Mouse (Mus musculus): ENCODE data around the gene Rhno1. TPM values are rescaled to one million over a fixed set of nuclear protein-coding genes. Genes with fewer than 3 reads are reported as not detected.

Rhno1 gene
- polyA plus RNA-seq, 1 experiment: 39.9 TPM

DNA sequence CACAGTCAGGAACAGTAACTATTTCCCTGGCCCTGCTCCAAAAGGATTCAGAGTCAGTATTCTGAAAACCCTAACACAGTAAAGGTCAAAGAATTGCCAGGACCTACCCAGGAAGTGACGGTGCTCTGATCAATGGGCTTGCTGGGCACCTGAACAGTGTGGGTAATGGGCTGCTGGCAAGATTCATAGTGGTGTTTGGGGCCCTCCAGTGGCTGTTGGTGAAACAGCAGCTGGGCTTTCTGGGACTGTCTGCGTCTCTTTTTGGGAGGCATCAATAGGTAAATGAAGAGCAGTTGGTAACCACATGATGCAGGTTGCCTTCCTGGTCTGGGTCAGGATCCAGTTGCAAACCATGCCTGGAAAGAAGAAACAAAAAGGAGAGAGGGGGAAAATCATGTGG, 3.7 kb downstream of the Rhno1 start:
- Histone ChIP-seq H3K4me3 (ENCODE audit: insufficient read depth, poor library complexity, severe bottlenecking) (no peak overlapping the region), H3K79me3 (ENCODE audit: low read depth) (peaks cover 30% of the 10 kb centered on the region), H3K27me3 (ENCODE audit: control insufficient read depth, insufficient read depth, insufficient read length) (no peaks in the 10 kb centered on the region), H3K36me3 (ENCODE audit: control insufficient read depth, insufficient read depth) (peaks cover 23% of the 10 kb centered on the region), H3K79me2 (ENCODE audit: control insufficient read depth, insufficient read depth) (peaks cover 54% of the 10 kb centered on the region), H3ac (ENCODE audit: control insufficient read depth, insufficient read length, low read depth) (no peak overlapping the region)
- peak; percentile 66 for TF ChIP-seq CTCF (IDR thresholded peaks at IDR 0.05; ENCODE audit: control insufficient read depth, insufficient read depth, insufficient read length)
- no peak for TF ChIP-seq CEBPB (IDR thresholded peaks at IDR 0.05; ENCODE audit: low read depth)
- TF ChIP-seq USF1 (IDR thresholded peaks at IDR 0.05; ENCODE audit: low read depth): no peak
- TF ChIP-seq FOSL1 (IDR thresholded peaks at IDR 0.05; ENCODE audit: insufficient read depth, low read length, poor library complexity, severe bottlenecking): no peak
- TF ChIP-seq MYOG (IDR thresholded peaks at IDR 0.05; ENCODE audit: control insufficient read depth, extremely low read depth, insufficient read length): no peak

DNA sequence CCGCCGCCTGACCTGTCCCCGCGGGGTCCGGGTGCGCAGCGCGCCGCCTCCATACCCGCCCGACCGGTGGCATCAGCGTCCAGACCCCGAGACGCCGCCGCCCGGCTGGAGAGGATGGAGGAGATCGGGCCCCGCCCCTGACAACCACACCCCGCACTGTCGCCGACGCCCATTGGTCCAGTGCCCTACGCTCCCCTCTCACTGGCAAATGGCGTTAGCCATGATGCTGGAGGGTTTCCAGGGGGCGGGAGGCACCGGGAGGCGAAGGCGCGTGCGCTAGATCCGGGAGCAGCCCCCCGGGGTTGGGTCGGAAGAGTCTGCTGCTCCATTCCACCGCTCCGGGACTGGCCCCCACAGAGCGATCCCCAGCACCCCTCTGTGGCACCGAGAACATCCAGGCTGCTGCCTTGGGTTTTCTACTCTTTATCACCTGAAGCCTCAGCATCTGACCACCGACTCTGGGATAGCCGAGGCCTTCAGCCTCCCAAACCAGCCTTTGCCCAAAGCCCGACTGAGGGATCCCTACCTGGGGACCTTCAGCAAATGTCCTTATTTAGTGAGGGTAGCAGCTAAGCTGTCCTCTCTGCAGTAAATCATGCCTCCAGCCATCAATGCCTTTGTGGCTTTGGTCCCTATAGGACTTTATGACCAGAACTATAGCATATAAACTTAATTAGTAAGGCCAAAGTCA, 6.8 kb downstream of the Rhno1 start, which contains the start of gene Tulp3:
TSS of gene Tulp3 (minus strand) at position 126 of the 691 bp plus-strand sequence.
- Histone ChIP-seq H3ac (ENCODE audit: control insufficient read depth, insufficient read length, low read depth) (peak within 1 kb of the TSS; percentile 94), H3K27me3 (ENCODE audit: control insufficient read depth, insufficient read depth, insufficient read length) (no peaks in the 10 kb centered on the region), H3K4me3 (ENCODE audit: insufficient read depth, poor library complexity, severe bottlenecking) (peak within 1 kb of the TSS; percentile 63), H3K79me3 (ENCODE audit: low read depth) (peaks cover 22% of the 10 kb centered on the region), H3K36me3 (ENCODE audit: control insufficient read depth, insufficient read depth) (peaks cover 26% of the 10 kb centered on the region), H3K79me2 (ENCODE audit: control insufficient read depth, insufficient read depth) (peaks cover 55% of the 10 kb centered on the region)
- TF ChIP-seq MAX (IDR thresholded peaks at IDR 0.05): no peak
- TF ChIP-seq MYOD1 (IDR thresholded peaks at IDR 0.05; ENCODE audit: control insufficient read depth, insufficient read length, low read depth): no peak
- no peak for TF ChIP-seq USF1 (IDR thresholded peaks at IDR 0.05; ENCODE audit: low read depth)
- no peak for TF ChIP-seq MYOG (IDR thresholded peaks at IDR 0.05; ENCODE audit: control insufficient read depth, extremely low read depth, insufficient read length)
- no peak for TF ChIP-seq FOSL1 (IDR thresholded peaks at IDR 0.05; ENCODE audit: insufficient read depth, low read length, poor library complexity, severe bottlenecking)
- no peak for TF ChIP-seq CEBPB (IDR thresholded peaks at IDR 0.05; ENCODE audit: low read depth)
- TF ChIP-seq CTCF (IDR thresholded peaks at IDR 0.05; ENCODE audit: control insufficient read depth, insufficient read depth, insufficient read length): no peak

DNA sequence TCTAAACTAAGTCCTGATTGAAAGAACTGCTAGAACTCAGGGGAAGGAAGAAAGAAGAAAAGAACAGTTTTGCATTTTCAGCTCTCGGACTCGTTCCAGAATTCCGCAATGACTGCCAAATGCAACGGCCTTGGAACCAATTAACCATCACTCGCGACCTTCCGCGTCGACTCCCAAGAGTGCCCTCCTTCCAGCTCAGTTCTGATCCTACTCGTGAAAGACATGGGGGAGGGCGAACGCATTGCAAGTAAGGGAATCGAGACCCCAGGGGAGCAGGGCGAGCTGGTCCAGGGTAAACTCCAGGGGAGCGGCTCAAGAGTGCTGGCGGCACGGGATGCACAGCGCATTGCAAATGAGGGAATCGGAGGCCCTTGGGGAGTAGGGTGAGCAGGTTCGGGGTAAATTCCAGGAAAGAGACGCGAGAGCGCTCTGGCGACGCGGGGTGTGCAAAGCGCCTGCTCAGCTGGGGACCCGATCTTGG, 7.5 kb downstream of the Rhno1 start:
- TF ChIP-seq USF1 (IDR thresholded peaks at IDR 0.05; ENCODE audit: low read depth): no peak
- no peak for TF ChIP-seq MYOG (IDR thresholded peaks at IDR 0.05; ENCODE audit: control insufficient read depth, extremely low read depth, insufficient read length)
- TF ChIP-seq CTCF (IDR thresholded peaks at IDR 0.05; ENCODE audit: control insufficient read depth, insufficient read depth, insufficient read length): no peak
- no peak for TF ChIP-seq FOSL1 (IDR thresholded peaks at IDR 0.05; ENCODE audit: insufficient read depth, low read length, poor library complexity, severe bottlenecking)
- TF ChIP-seq MYOD1 (IDR thresholded peaks at IDR 0.05; ENCODE audit: control insufficient read depth, insufficient read length, low read depth): no peak
- TF ChIP-seq CEBPB (IDR thresholded peaks at IDR 0.05; ENCODE audit: low read depth): no peak
- no peak for TF ChIP-seq MAX (IDR thresholded peaks at IDR 0.05)
- Histone ChIP-seq H3K27me3 (ENCODE audit: control insufficient read depth, insufficient read depth, insufficient read length) (no peaks in the 10 kb centered on the region), H3K79me3 (ENCODE audit: low read depth) (peaks cover 17% of the 10 kb centered on the region), H3K36me3 (ENCODE audit: control insufficient read depth, insufficient read depth) (peaks cover 28% of the 10 kb centered on the region), H3K79me2 (ENCODE audit: control insufficient read depth, insufficient read depth) (peaks cover 55% of the 10 kb centered on the region), H3ac (ENCODE audit: control insufficient read depth, insufficient read length, low read depth) (peak overlapping the region; percentile 94), H3K4me3 (ENCODE audit: insufficient read depth, poor library complexity, severe bottlenecking) (peak overlapping the region; percentile 63)

DNA sequence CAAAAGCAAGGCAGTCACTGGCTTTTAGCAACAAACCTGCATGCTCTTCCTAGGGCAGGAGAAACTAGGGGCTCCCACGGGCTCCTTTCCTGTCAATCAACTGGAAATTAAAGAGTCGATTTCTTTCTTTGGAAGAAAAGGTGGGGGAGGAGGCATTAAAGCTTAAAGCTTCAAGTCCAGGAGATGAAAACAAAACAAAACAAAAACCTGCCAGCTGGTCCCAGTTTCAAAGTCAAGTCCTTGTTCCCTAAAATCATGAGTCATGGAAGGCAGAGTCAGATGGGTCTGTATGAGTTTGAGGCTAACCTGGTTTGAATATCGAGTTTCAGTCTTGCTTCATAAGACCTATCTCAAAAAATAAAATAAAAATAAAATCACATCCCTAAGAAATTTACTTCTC, 8.6 kb downstream of the Rhno1 start:
- peaks cover 28% of the 10 kb centered on the region for H3K36me3 ChIP-seq (ENCODE audit: control insufficient read depth, insufficient read depth)
- TF ChIP-seq MYOD1 (IDR thresholded peaks at IDR 0.05; ENCODE audit: control insufficient read depth, insufficient read length, low read depth): no peak
- no peak for TF ChIP-seq MYOG (IDR thresholded peaks at IDR 0.05; ENCODE audit: control insufficient read depth, extremely low read depth, insufficient read length)
- peak; percentile 41 for TF ChIP-seq CEBPB (IDR thresholded peaks at IDR 0.05; ENCODE audit: low read depth)
- H3K79me3 ChIP-seq (ENCODE audit: low read depth): peaks cover 10% of the 10 kb centered on the region
- no peak overlapping the region for H3K4me3 ChIP-seq (ENCODE audit: insufficient read depth, poor library complexity, severe bottlenecking)
- H3K79me2 ChIP-seq (ENCODE audit: control insufficient read depth, insufficient read depth): peaks cover 47% of the 10 kb centered on the region
- H3ac ChIP-seq (ENCODE audit: control insufficient read depth, insufficient read length, low read depth): no peak overlapping the region
- H3K27me3 ChIP-seq (ENCODE audit: control insufficient read depth, insufficient read depth, insufficient read length): no peaks in the 10 kb centered on the region

DNA sequence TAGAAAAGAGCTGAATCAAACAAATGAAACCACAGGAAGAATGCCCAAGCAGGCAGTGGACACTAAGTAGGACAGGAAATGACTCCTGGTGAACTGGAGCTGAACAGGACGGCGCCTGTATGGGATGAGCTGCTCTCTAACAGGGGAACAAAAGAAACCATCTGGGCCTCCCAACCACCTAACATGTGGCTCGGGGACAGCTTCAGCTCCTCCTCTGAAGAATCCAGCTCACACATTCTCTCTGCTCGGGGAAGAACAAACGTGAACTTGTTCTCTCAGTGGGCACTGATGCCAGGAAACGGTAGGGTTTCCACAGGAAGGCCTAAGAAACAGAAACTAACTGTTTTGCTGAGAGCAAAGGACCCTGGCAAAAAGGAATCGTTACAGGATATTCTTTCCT, 13.0 kb downstream of the Rhno1 start:
- Histone ChIP-seq H3K79me2 (ENCODE audit: control insufficient read depth, insufficient read depth) (peaks cover 39% of the 10 kb centered on the region), H3ac (ENCODE audit: control insufficient read depth, insufficient read length, low read depth) (no peak overlapping the region), H3K36me3 (ENCODE audit: control insufficient read depth, insufficient read depth) (peaks cover 6% of the 10 kb centered on the region), H3K79me3 (ENCODE audit: low read depth) (peaks cover 5% of the 10 kb centered on the region), H3K27me3 (ENCODE audit: control insufficient read depth, insufficient read depth, insufficient read length) (no peaks in the 10 kb centered on the region), H3K4me3 (ENCODE audit: insufficient read depth, poor library complexity, severe bottlenecking) (no peak overlapping the region)
- TF ChIP-seq CTCF (IDR thresholded peaks at IDR 0.05; ENCODE audit: control insufficient read depth, insufficient read depth, insufficient read length) (no peak), FOSL1 (IDR thresholded peaks at IDR 0.05; ENCODE audit: insufficient read depth, low read length, poor library complexity, severe bottlenecking) (no peak), MAX (IDR thresholded peaks at IDR 0.05) (no peak)

DNA sequence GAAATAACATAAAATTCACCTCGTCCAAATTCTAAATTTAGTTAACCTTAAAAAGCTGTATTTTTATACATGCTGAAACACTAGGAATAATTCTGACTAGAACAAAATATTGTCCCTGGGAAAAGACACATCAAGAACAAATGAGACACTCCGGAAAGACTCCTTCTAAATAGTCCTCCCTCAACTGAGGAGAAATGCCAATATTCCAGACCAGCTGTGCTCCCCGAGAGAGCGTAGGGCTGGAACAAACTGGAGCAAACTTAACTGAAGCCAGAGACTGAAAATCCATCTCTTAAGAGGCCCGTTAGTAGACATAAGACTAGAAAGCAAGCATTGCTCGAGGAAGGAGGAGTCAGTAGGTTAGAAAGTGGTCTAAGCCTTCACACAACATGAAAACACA, 15.9 kb downstream of the Rhno1 start:
- Histone ChIP-seq H3ac (ENCODE audit: control insufficient read depth, insufficient read length, low read depth) (no peak overlapping the region), H3K79me2 (ENCODE audit: control insufficient read depth, insufficient read depth) (peaks cover 16% of the 10 kb centered on the region), H3K4me3 (ENCODE audit: insufficient read depth, poor library complexity, severe bottlenecking) (no peak overlapping the region), H3K27me3 (ENCODE audit: control insufficient read depth, insufficient read depth, insufficient read length) (no peaks in the 10 kb centered on the region), H3K36me3 (ENCODE audit: control insufficient read depth, insufficient read depth) (peaks cover 14% of the 10 kb centered on the region), H3K79me3 (ENCODE audit: low read depth) (peaks cover 5% of the 10 kb centered on the region)
- TF ChIP-seq MAX (IDR thresholded peaks at IDR 0.05) (no peak), FOSL1 (IDR thresholded peaks at IDR 0.05; ENCODE audit: insufficient read depth, low read length, poor library complexity, severe bottlenecking) (no peak), MYOG (IDR thresholded peaks at IDR 0.05; ENCODE audit: control insufficient read depth, extremely low read depth, insufficient read length) (no peak)

Data from C2C12 (cell line).